Mouse (Mus musculus) lung, postnatal 0 days (tissue): ENCODE results near the gene Krtap16-1. TPM values are rescaled to one million over a fixed set of nuclear protein-coding genes. Genes with fewer than 3 reads are reported as not detected.

ENCODE experiments used
- ATAC-seq: fragments of 200-750 bp; cut with Nextera tagmentation; 2 replicates; pipeline ENCODE4 v1.8.0; 2017; ENCODE audit warnings: moderate library complexity
- DNase-seq: peaks from one replicate; pipeline ENCODE4 v3.0.0-alpha.2; 2016; ENCODE audit warnings: low spot score
- H3K27ac ChIP-seq: fragments of 300-500 bp; sonication (generic); 2 replicates; pipeline ENCODE4 v1.5.1; 2014; ENCODE audit warnings: antibody characterized with exemption, mild to moderate bottlenecking, low read length, mixed read lengths
- H3K27me3 ChIP-seq: fragments of 300-500 bp; sonication (generic); replicated peaks from 2 replicates; pipeline ENCODE4 v1.6.1; 2014; ENCODE audit warnings: low read length, mixed read lengths; ENCODE audit not compliant: insufficient read depth
- H3K36me3 ChIP-seq: fragments of 300-500 bp; sonication (generic); 2 replicates; pipeline ENCODE4 v1.6.1; 2014; ENCODE audit warnings: low read length, mixed read lengths; ENCODE audit not compliant: insufficient read depth
- H3K4me1 ChIP-seq: fragments of 300-500 bp; sonication (generic); 2 replicates; pipeline ENCODE4 v1.6.1; 2014; ENCODE audit warnings: antibody characterized with exemption, low read depth, low read length, mixed read lengths; ENCODE audit not compliant: insufficient read depth
- H3K4me2 ChIP-seq: fragments of 300-500 bp; sonication (generic); replicated peaks from 2 replicates; pipeline ENCODE4 v1.6.1; 2014; ENCODE audit warnings: low read depth, mild to moderate bottlenecking, low read length, moderate library complexity, mixed read lengths
- H3K4me3 ChIP-seq: fragments of 300-500 bp; sonication (generic); 2 replicates; pipeline ENCODE4 v1.5.1; 2014; ENCODE audit warnings: low read depth, low read length
- H3K9ac ChIP-seq: fragments of 300-500 bp; sonication (generic); replicated peaks from 2 replicates; pipeline ENCODE4 v1.6.1; 2014; ENCODE audit warnings: low read depth, mild to moderate bottlenecking
- H3K9me3 ChIP-seq: fragments of 300-500 bp; sonication (generic); 2 replicates; pipeline ENCODE4 v1.6.1; 2016; ENCODE audit warnings: low read length, mixed read lengths
- CTCF ChIP-seq: IDR thresholded peaks from 2 replicates; pipeline ENCODE4 v1.5.1; 2016; ENCODE audit warnings: antibody characterized with exemption, mild to moderate bottlenecking
- EP300 ChIP-seq: IDR thresholded peaks from 2 replicates; pipeline ENCODE4 v1.6.1; 2016; ENCODE audit warnings: antibody characterized with exemption, mild to moderate bottlenecking, control low read depth
- WGBS: fragments of 180-500 bp; shearing (Covaris S2); extraction: QIAGEN DNeasy Blood & Tissue Kit; methylation state at CpG from one replicate; pipeline ENCODE4 v1.1.7; 2014; 5-methylcytosine and 5-hydroxymethylcytosine counted together
- polyA plus RNA-seq: library from polyadenylated mRNA; unstranded; fragments of >200 nt; fragmentation: Nextera tagmentation; extraction: Ambion mirVana; gene quantifications from 2 replicates; pipeline ENCODE4 v1.2.1, GENCODE M21; 2015

Gene Krtap16-1
- not detected in 2 replicates for polyA plus RNA-seq

DNA sequence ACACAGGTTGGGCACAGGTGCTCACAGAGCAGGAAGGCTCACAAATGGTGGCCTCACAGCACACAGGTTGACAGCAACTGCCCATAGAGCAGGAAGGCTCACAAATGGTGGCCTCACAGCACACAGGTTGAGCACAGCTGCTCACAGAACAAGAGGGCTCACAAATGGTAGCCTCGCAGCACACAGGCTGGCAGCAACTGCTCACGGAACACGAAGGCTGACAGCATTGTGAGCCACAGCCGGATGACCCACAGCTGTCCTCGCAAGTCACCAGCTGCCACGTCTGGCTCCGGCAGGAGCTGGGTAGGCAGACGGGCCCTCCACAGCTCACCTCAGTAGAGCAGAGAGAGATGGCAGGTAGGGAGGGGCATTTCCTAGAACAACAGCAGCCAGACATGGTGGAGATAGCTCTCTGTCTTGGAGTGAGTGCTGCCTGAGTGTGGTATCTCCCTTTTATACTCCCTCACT is at the start of gene Krtap16-1:
TSS of gene Krtap16-1 (minus strand) at position 418 of the 468 bp plus-strand sequence.
- H3K4me2 ChIP-seq = no peak within 1 kb of the TSS
- WGBS = 65% methylated on average over 8 of the region's 8 CpGs
- no peak for TF ChIP-seq CTCF

DNA sequence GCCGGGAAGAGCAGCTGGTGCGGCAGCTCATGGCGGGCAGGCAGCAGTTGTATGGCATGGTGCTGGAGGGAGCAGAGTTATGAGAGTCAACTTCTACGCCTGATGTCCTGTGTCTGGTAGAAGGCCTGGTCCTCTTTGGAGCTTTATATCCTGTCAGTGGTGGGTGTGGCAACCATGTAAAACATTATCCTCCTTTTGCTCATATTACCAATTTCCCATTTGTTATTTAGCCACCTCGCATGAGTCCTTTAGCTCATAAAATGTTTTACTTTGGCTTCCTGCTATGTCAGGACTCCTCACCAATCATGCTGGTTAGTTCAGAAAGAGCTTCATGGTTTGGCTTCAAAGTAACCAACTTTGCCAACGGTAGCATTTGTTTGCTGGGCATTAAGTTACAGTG is 43.4 kb upstream of the Krtap16-1 start, which contains the start of gene Krt33b:
TSS of gene Krt33b (minus strand) at position 101 of the 400 bp plus-strand sequence.
- no peak within 1 kb of the TSS for H3K4me3 ChIP-seq
- ATAC-seq = no peak
- 87% methylated on average over 6 of the region's 6 CpGs for WGBS

More for the DNA sequence above, at the start of gene Krtap16-1:
- no peak for DNase-seq
- Histone ChIP-seq H3K4me1 (no peaks in the 10 kb centered on the region), H3K36me3 (no peaks in the 10 kb centered on the region), H3K27me3 (no peaks in the 10 kb centered on the region), H3K9me3 (no peaks in the 10 kb centered on the region), H3K9ac (no peak within 1 kb of the TSS), H3K27ac (no peak within 1 kb of the TSS), H3K4me3 (no peak within 1 kb of the TSS)
- ATAC-seq = no peak

DNA sequence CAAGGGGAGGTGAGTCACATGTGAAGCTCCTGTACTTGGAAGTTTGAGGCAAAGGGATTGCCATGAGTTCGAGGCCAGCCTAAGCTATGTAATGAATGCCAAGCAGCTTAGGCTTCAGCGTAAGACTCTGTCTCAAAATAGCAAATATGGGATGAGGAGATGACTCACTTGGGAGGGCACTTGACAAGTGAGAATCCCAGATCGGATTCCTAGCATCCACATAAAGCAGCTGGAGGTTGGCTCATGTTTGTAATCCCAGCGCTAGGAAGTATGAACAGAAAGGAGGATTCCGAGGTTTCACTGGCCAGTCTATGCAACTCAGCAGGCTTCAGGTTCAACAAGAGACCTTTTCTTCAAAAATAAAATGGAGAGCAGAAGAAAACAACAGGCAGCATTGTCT is 35.0 kb upstream of the Krtap16-1 start:
- 0 out of 2 replicates have a peak, but pooled peaks cover 3% of the 10 kb centered on the region for H3K4me1 ChIP-seq
- ATAC-seq (no peak), DNase-seq (no peak)
- no peak overlapping the region for H3K27ac ChIP-seq
- TF ChIP-seq CTCF = no peak
- TF ChIP-seq EP300 = no peak
- no peak overlapping the region for H3K4me3 ChIP-seq
- 56% methylated on average over 5 of the region's 5 CpGs for WGBS
- H3K9me3 ChIP-seq = no peaks in the 10 kb centered on the region
- H3K36me3 ChIP-seq = no peaks in the 10 kb centered on the region
- H3K27me3 ChIP-seq = no peaks in the 10 kb centered on the region
- no peak overlapping the region for H3K4me2 ChIP-seq
- H3K9ac ChIP-seq = no peak overlapping the region

More for the DNA sequence above, 43.4 kb upstream of the Krtap16-1 start, which contains the start of gene Krt33b:
- Histone ChIP-seq H3K4me2 (no peak within 1 kb of the TSS), H3K27ac (no peak within 1 kb of the TSS), H3K36me3 (no peaks in the 10 kb centered on the region), H3K9me3 (no peaks in the 10 kb centered on the region), H3K27me3 (no peaks in the 10 kb centered on the region), H3K9ac (no peak within 1 kb of the TSS), H3K4me1 (no peaks in the 10 kb centered on the region)
- DNase-seq = no peak
- no peak for TF ChIP-seq EP300

DNA sequence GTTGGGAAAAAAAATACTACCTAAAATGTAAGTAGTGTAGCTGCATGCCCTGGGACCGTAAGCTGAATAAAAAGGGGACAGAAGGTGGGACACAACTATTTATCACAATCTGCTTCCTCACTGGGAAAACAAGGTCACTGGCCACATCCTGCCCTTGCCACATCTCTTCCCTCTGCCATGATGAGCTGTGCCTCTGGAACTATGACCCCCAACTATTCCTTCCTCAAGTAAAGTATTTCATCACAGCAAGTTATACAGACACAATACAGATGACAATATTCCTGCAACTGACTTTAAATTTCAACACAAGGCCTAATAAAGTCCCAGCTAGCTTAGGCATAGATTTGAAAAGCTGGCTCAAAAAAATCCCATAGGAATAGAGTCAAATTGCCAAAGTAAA is 33.1 kb upstream of the Krtap16-1 start:
- WGBS = 64% methylated on average over 1 of the region's 1 CpGs

DNA sequence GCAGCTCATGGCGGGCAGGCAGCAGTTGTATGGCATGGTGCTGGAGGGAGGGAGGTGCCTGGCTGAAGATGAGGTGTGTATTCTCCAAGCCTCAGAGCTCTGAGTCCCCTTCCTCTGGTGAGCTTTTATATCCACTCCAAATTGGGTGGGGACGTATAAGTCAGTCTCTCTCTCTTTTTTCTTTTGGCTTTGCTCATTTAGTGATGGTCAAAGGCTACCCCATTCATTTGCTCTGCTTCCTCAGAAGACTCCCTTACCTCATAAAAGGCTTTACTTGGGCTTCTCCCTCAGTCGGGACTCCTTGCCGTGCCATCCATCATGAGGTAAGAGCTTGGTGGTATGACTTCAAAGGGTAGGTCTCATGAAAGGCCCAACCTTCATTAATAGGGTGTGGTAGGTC is 29.7 kb upstream of the Krtap16-1 start, which contains the start of gene Krt33a:
TSS of gene Krt33a (minus strand) at position 101 of the 400 bp plus-strand sequence.
- ATAC-seq (no peak), DNase-seq (no peak)
- no peak within 1 kb of the TSS for H3K27ac ChIP-seq
- H3K4me3 ChIP-seq = no peak within 1 kb of the TSS
- WGBS = 75% methylated on average over 4 of the region's 4 CpGs
- no peaks in the 10 kb centered on the region for H3K4me1 ChIP-seq
- no peak within 1 kb of the TSS for H3K4me2 ChIP-seq
- no peaks in the 10 kb centered on the region for H3K36me3 ChIP-seq
- no peaks in the 10 kb centered on the region for H3K27me3 ChIP-seq
- H3K9me3 ChIP-seq = no peaks in the 10 kb centered on the region
- TF ChIP-seq EP300 (no peak), CTCF (no peak)
- H3K9ac ChIP-seq = no peak within 1 kb of the TSS

More for the DNA sequence above, 33.1 kb upstream of the Krtap16-1 start:
- Histone ChIP-seq H3K27ac (no peak overlapping the region), H3K27me3 (no peaks in the 10 kb centered on the region), H3K4me2 (no peak overlapping the region), H3K36me3 (no peaks in the 10 kb centered on the region), H3K9me3 (no peaks in the 10 kb centered on the region), H3K4me1 (0 out of 2 replicates have a peak, but pooled peaks cover 3% of the 10 kb centered on the region), H3K4me3 (no peak overlapping the region), H3K9ac (no peak overlapping the region)
- DNase-seq = peak; percentile 79
- peak; percentile 44; the same call in 1 of the 2 replicates for ATAC-seq
- no peak for TF ChIP-seq CTCF
- 0 out of 2 replicates have a peak, but pooled peaks have one; percentile 14 for TF ChIP-seq EP300

DNA sequence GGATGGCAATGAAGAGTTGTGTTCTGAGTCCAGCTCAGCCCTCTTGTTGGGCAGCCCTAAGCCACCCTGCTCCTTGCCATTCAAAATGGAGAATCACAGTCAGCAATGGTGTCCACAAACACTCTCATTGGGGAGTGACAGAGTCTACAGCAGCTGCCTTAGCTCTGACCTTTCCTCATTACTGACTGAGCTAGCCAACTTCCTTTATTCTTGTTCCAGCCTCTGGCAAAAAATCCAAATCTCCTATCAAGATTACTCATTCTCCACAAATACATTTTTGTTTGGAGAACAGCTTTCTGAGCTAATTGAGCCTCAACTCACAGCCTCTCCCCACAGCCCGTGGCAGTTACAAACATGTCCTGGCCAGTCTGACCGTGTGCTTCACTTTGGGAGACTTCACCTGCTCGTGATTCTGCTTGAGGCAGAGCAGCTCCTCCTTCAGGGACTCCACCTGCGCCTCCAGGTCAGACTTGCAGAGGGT is 27.3 kb upstream of the Krtap16-1 start:
- H3K9me3 ChIP-seq = no peaks in the 10 kb centered on the region
- DNase-seq (peak; percentile 89), ATAC-seq (peak; percentile 83)
- H3K36me3 ChIP-seq = no peaks in the 10 kb centered on the region
- TF ChIP-seq CTCF = no peak
- no peak; the same call in 1 of the 2 replicates for TF ChIP-seq EP300
- H3K4me3 ChIP-seq = no peak overlapping the region
- no peak overlapping the region for H3K9ac ChIP-seq
- no peaks in the 10 kb centered on the region for H3K27me3 ChIP-seq
- 36% methylated on average over 4 of the region's 4 CpGs for WGBS
- no peak overlapping the region; the same call in 1 of the 2 replicates for H3K27ac ChIP-seq
- no peak overlapping the region for H3K4me2 ChIP-seq
- no peaks in the 10 kb centered on the region for H3K4me1 ChIP-seq
